Mouse (Mus musculus) ES-E14 (cell line): ENCODE data around the gene Ptp4a2. TPM values are rescaled to one million over a fixed set of nuclear protein-coding genes. Genes with fewer than 3 reads are reported as not detected.
A peak's percentile ranks its signal among the peaks of the same experiment; 100 is the strongest.
"Not testable (repeated sequence)": the region's sequence is repeated elsewhere in the genome, so short reads cannot be mapped to it uniquely, and the experiment has no call there.

ENCODE experiments used
- DNase-seq: peaks from one replicate; pipeline ENCODE4 v3.0.0-alpha.2; 2013; ENCODE audit warnings: low read depth, low spot score
- H3K27ac ChIP-seq: 2 replicates; pipeline ENCODE4 v1.5.1; 2012; ENCODE audit warnings: low read depth, mild to moderate bottlenecking, low read length, moderate library complexity, mixed read lengths; ENCODE audit not compliant: poor library complexity, insufficient read depth, severe bottlenecking
- H3K36me3 ChIP-seq: 2 replicates; pipeline ENCODE4 v1.6.1; 2012; ENCODE audit warnings: mild to moderate bottlenecking, low read length, moderate library complexity, mixed read lengths; ENCODE audit not compliant: control insufficient read depth, poor library complexity, insufficient read depth, severe bottlenecking
- H3K4me1 ChIP-seq, 2 experiments: fragments of 150-350 bp in 1 of 2; sonication (generic) in 1 of 2; 2 replicates each; pipeline ENCODE4 v1.6.1; 2012; ENCODE audit warnings: low read length in 2 of 2, mild to moderate bottlenecking in 1 of 2, mixed read lengths in 1 of 2; ENCODE audit not compliant: control insufficient read depth in 2 of 2, insufficient read depth in 2 of 2, poor library complexity in 1 of 2
- H3K4me3 ChIP-seq, 2 experiments: fragments of 150-350 bp in 1 of 2; sonication (generic) in 1 of 2; 2 replicates each; pipeline ENCODE4 v1.5.1; 2012; ENCODE audit warnings: low read length in 2 of 2, low read depth in 1 of 2, mild to moderate bottlenecking in 1 of 2, mixed read lengths in 1 of 2; ENCODE audit not compliant: insufficient read depth in 1 of 2, poor library complexity in 1 of 2, severe bottlenecking in 1 of 2
- H3K9ac ChIP-seq: 2 replicates; pipeline ENCODE4 v1.6.1; 2012; ENCODE audit warnings: low read depth, mild to moderate bottlenecking, low read length, mixed read lengths; ENCODE audit not compliant: poor library complexity, insufficient read depth, severe bottlenecking
- H3K9me3 ChIP-seq: fragments of 150-350 bp; sonication (generic); 2 replicates; pipeline ENCODE4 v1.6.1; 2012; ENCODE audit warnings: low read depth, mild to moderate bottlenecking, low read length; ENCODE audit not compliant: control insufficient read depth, insufficient read depth
- CHD2 ChIP-seq: IDR thresholded peaks from 2 replicates; pipeline ENCODE4 v1.6.1; 2014; ENCODE audit warnings: mild to moderate bottlenecking, low read depth, low read length, inconsistent platforms
- HCFC1 ChIP-seq: IDR thresholded peaks from 2 replicates; pipeline ENCODE4 v1.6.1; 2012; ENCODE audit warnings: low read length, inconsistent platforms, borderline replicate concordance; ENCODE audit not compliant: insufficient read depth
- MAFK ChIP-seq: IDR thresholded peaks from 2 replicates; pipeline ENCODE4 v1.6.1; 2014; ENCODE audit warnings: mild to moderate bottlenecking, low read depth, low read length, inconsistent platforms; ENCODE audit not compliant: insufficient read depth
- ZC3H11A ChIP-seq: IDR thresholded peaks from 2 replicates; pipeline ENCODE4 v1.6.1; 2012; ENCODE audit warnings: low read depth, mild to moderate bottlenecking, inconsistent platforms, low read length, borderline replicate concordance
- ZNF384 ChIP-seq: IDR thresholded peaks from 2 replicates; pipeline ENCODE4 v1.6.1; 2012; ENCODE audit warnings: low read depth, low read length, inconsistent platforms
- in situ Hi-C, 2 experiments: fragments of 600-800 bp; cut with MboI; formaldehyde crosslinking; loops; one replicate each; pipeline ENCODE4 v1.15.1; 2025; ENCODE audit warnings: low sequenced_read_pairs in 2 of 2, inconsistent platforms in 1 of 2; ENCODE audit not compliant: unreplicated experiment in 2 of 2
- total RNA-seq: library from RNA; depleted of rRNA; stranded (reverse); fragments of 300-350 nt; gene quantifications from 2 replicates; pipeline ENCODE4 v1.2.3, GENCODE M21; 2012; rRNA removed

Gene Ptp4a2
- total RNA-seq, 1 experiment: 104 TPM

- Histone ChIP-seq H3K27ac (peak overlapping the region; percentile 76), H3K4me1 (peaks cover 8 to 10% of the 10 kb centered on the region in 2 experiments), H3K9ac (peak overlapping the region; percentile 53), H3K4me3 (peak overlapping the region; percentile 44 to 69), H3K9me3 (no peaks in the 10 kb centered on the region), H3K36me3 (no peaks in the 10 kb centered on the region)
- in situ Hi-C loops: no loop called here
- DNase-seq: peak; percentile 69
- TF ChIP-seq HCFC1 (no peak), ZC3H11A (no peak), CHD2 (no peak), ZNF384 (no peak), MAFK (no peak)
These were observed 73.3 kb downstream of the Ptp4a2 start for GRCm38 (mm10) chr4:129884041-129884930.

GRCm38 (mm10) chr4:129889661-129890060 is 78.6 kb downstream of the Ptp4a2 start:
- in situ Hi-C loops: no loop called here
- H3K9ac ChIP-seq: no peak overlapping the region
- H3K4me3 ChIP-seq: no peak overlapping the region
- H3K9me3 ChIP-seq: no peaks in the 10 kb centered on the region
- H3K36me3 ChIP-seq: no peaks in the 10 kb centered on the region
- peak overlapping the region; percentile 26; the same call in 1 of the 2 replicates for H3K27ac ChIP-seq
- no peak for DNase-seq
- TF ChIP-seq CHD2 (no peak), ZNF384 (no peak), ZC3H11A (no peak), MAFK (no peak)
- H3K4me1 ChIP-seq: peaks cover 3 to 8% of the 10 kb centered on the region in 2 experiments; a peak in 2 of 4 replicates

- 0 out of 2 replicates have a peak, but pooled peaks have one; percentile 13 for TF ChIP-seq ZNF384
- no peak for TF ChIP-seq HCFC1
- DNase-seq: peak; percentile 40
These were observed 79.1 kb downstream of the Ptp4a2 start for GRCm38 (mm10) chr4:129890094-129890493.

GRCm38 (mm10) chr4:129894861-129895260 is 83.8 kb downstream of the Ptp4a2 start:
- TF ChIP-seq MAFK (no peak), ZC3H11A (no peak), CHD2 (no peak), HCFC1 (no peak), ZNF384 (no peak)
- in situ Hi-C loops: no loop called here

More at GRCm38 (mm10) chr4:129890094-129890493, 79.1 kb downstream of the Ptp4a2 start:
- Histone ChIP-seq H3K4me1 (peaks cover 3 to 8% of the 10 kb centered on the region in 2 experiments; a peak in 2 of 4 replicates), H3K36me3 (no peaks in the 10 kb centered on the region), H3K9me3 (no peaks in the 10 kb centered on the region), H3K9ac (no peak overlapping the region), H3K27ac (no peak overlapping the region), H3K4me3 (no peak overlapping the region)
- in situ Hi-C loops: no loop called here

GRCm38 (mm10) chr4:129898815-129899214 is 87.8 kb downstream of the Ptp4a2 start:
- in situ Hi-C loops, H3K36me3 ChIP-seq, H3K27ac ChIP-seq, DNase-seq, H3K4me1 ChIP-seq, H3K9me3 ChIP-seq, H3K4me3 ChIP-seq, H3K9ac ChIP-seq: not testable (repeated sequence)

More at GRCm38 (mm10) chr4:129894861-129895260, 83.8 kb downstream of the Ptp4a2 start:
- Histone ChIP-seq H3K27ac (no peak overlapping the region), H3K4me1 (peaks cover 0 to 2% of the 10 kb centered on the region in 2 experiments; a peak in 1 of 4 replicates), H3K36me3 (no peaks in the 10 kb centered on the region), H3K9me3 (no peaks in the 10 kb centered on the region), H3K4me3 (no peak overlapping the region), H3K9ac (no peak overlapping the region)
- DNase-seq: no peak

Other genes starting within 250 kb of the Ptp4a2 start
- gene Lck, start 237.6 kb upstream of the Ptp4a2 start, total RNA-seq: 19.1 and 36.6 TPM in 2 replicates
- not detected in 2 replicates for gene Fam167b, start 232.7 kb upstream of the Ptp4a2 start, total RNA-seq
- gene Eif3i, start 210.6 kb upstream of the Ptp4a2 start, total RNA-seq: 297 and 328 TPM in 2 replicates
- gene Tmem234, start 210.6 kb upstream of the Ptp4a2 start, total RNA-seq: 172 and 193 TPM in 2 replicates
- gene Dcdc2b, start 197.0 kb upstream of the Ptp4a2 start, total RNA-seq: 0.71 and 1.2 TPM in 2 replicates
- 7.9 and 8.7 TPM in 2 replicates for gene Iqcc, start 192.1 kb upstream of the Ptp4a2 start, total RNA-seq
- gene Ccdc28b, start 187.3 kb upstream of the Ptp4a2 start, total RNA-seq: 9.1 and 11.1 TPM in 2 replicates
- gene Txlna, start 170.2 kb upstream of the Ptp4a2 start, total RNA-seq: 61.5 and 72.9 TPM in 2 replicates
- gene Kpna6, start 138.5 kb upstream of the Ptp4a2 start, total RNA-seq: 29.4 and 39.4 TPM in 2 replicates
- gene Tmem39b, start 114.4 kb upstream of the Ptp4a2 start, total RNA-seq: 15.8 and 16.9 TPM in 2 replicates
- 39.6 and 58.2 TPM in 2 replicates for gene Khdrbs1, start 68.9 kb upstream of the Ptp4a2 start, total RNA-seq
- 0.13 and 0.21 TPM in 2 replicates for gene Spocd1, start 118.0 kb downstream of the Ptp4a2 start, total RNA-seq
- gene Adgrb2, start 173.7 kb downstream of the Ptp4a2 start, total RNA-seq: 19.5 and 36.2 TPM in 2 replicates
- 3.1 and 4.9 TPM in 2 replicates for gene Col16a1, start 236.6 kb downstream of the Ptp4a2 start, total RNA-seq